ENCODE assay signal across 8 mouse cellular contexts in the genomic region with DNA sequence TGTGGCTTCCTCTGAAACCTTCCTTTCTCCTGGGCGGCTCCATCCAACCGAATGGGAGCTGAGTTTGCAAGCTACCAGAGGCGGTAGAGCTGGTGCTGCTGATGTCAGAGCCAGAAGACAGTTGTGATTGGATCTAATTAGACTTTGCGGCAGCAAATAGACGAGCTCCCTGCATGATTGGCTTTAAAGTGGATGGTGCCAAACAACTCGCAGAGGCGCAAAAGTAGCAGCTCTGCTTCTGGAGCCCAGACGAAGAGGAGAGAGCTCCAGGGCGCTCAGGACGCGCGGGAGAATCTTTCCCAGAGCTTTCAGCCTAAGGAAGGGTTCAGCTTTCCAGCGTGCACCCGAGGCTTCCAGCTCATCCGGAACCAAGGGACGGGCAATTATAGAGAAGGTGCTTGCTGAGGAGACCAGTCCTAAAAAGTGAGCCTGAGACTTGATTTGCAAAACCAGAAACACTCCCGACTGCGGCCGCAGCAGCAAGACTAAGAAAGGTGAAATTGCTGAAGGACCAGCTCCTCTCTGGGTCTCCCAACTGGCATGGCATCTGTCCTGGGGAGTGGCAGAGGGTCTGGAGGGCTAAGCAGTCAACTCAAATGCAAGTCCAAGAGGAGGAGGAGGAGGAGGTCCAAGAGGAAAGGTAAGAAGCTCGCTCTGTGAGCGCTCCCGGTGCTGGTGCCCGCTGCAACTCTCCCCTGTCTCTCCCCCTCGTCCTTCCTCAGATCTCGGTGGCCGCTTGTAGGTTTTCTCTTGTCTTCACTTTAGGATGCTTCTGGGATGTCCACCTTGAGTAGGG. TPM values are rescaled to one million over a fixed set of nuclear protein-coding genes. Genes with fewer than 3 reads are reported as not detected.
DNase-seq lines count a peak whose midpoint lies in the region; ATAC-seq and TF ChIP-seq lines count a peak whose summit lies in the region.

A gene (plus strand): TSS at position 186 of the 796 bp plus-strand sequence.

- no peak for DNase-seq in gastrocnemius, adult 2 months
- no peak for DNase-seq in gastrocnemius, postnatal 14 days
- DNase-seq in Muller cell, postnatal 12 days (ENCODE audit: inconsistent ontology term) = peak; percentile 74
- peak; percentile 91 for DNase-seq in hindbrain, postnatal 0 days (ENCODE audit: low spot score)
- peak; percentile 4 for DNase-seq in liver
- DNase-seq in right cerebral cortex, postnatal 36 days (ENCODE audit: low spot score in 2 of 2) = peak; percentile 59 to 73
- no peak for DNase-seq in spleen, adult 18-20 months

- intact Hi-C loops in gastrocnemius, adult 2 months (cut with DNase I) = no loop called here
- intact Hi-C loops in gastrocnemius, postnatal 14 days (cut with DNase I; ENCODE audit: low total_unique reads) = no loop called here

- H3K9ac ChIP-seq in embryonic facial prominence, embryonic 13.5 days = peak within 1 kb of the TSS; percentile 64
- peak within 1 kb of the TSS; percentile 48 for H3K9ac ChIP-seq in hindbrain, postnatal 0 days (replicated peaks; ENCODE audit: low read length)

- peaks cover 10% of the 10 kb centered on the region; the same call in 1 of the 2 replicates for H3K4me1 ChIP-seq in embryonic facial prominence, embryonic 13.5 days
- no peaks in the 10 kb centered on the region for H3K4me1 ChIP-seq in hindbrain, postnatal 0 days (ENCODE audit: insufficient read depth, low read length)

- H3K27ac ChIP-seq in gastrocnemius, adult 2 months = no peak within 1 kb of the TSS
- no peak within 1 kb of the TSS for H3K27ac ChIP-seq in embryonic facial prominence, embryonic 13.5 days
- H3K27ac ChIP-seq in hindbrain, postnatal 0 days = peak within 1 kb of the TSS; percentile 56; the same call in 1 of the 2 replicates

- H3K9me3 ChIP-seq in embryonic facial prominence, embryonic 13.5 days = no peaks in the 10 kb centered on the region
- H3K9me3 ChIP-seq in hindbrain, postnatal 0 days (ENCODE audit: low read length) = no peaks in the 10 kb centered on the region

- H3K36me3 ChIP-seq in embryonic facial prominence, embryonic 13.5 days = no peaks in the 10 kb centered on the region
- H3K36me3 ChIP-seq in hindbrain, postnatal 0 days (ENCODE audit: insufficient read depth, low read length) = no peaks in the 10 kb centered on the region

- ATAC-seq in embryonic facial prominence, embryonic 13.5 days (ENCODE audit: insufficient number of reproducible peaks, insufficient read depth, low FRiP score, low TSS enrichment, low read depth) = peak; percentile 75
- ATAC-seq in hindbrain, postnatal 0 days = peak; percentile 92

- peak within 1 kb of the TSS; percentile 28; the same call in 1 of the 2 replicates for H3K4me3 ChIP-seq in gastrocnemius, adult 2 months
- H3K4me3 ChIP-seq in embryonic facial prominence, embryonic 13.5 days = peak within 1 kb of the TSS; percentile 45
- H3K4me3 ChIP-seq in hindbrain, postnatal 0 days (ENCODE audit: low read length) = peak within 1 kb of the TSS; percentile 52

- peaks cover 25% of the 10 kb centered on the region for H3K27me3 ChIP-seq in embryonic facial prominence, embryonic 13.5 days
- no peaks in the 10 kb centered on the region for H3K27me3 ChIP-seq in hindbrain, postnatal 0 days (ENCODE audit: insufficient read depth, low read length)

- TF ChIP-seq CTCF in gastrocnemius, adult 2 months (IDR thresholded peaks at IDR 0.05) = no peak
- TF ChIP-seq CTCF in hindbrain, postnatal 0 days (IDR thresholded peaks at IDR 0.05; ENCODE audit: low read depth) = no peak

- peak within 1 kb of the TSS; percentile 81 for H3K4me2 ChIP-seq in embryonic facial prominence, embryonic 13.5 days
- peak within 1 kb of the TSS; percentile 83 for H3K4me2 ChIP-seq in hindbrain, postnatal 0 days (ENCODE audit: low read depth, low read length)

- under 1% methylated on average over 26 of the region's 26 CpGs for WGBS in embryonic facial prominence, embryonic 13.5 days
- WGBS in hindbrain, postnatal 0 days = 0% methylated on average over 26 of the region's 26 CpGs

RNA-seq across cellular contexts. Expression of the gene that starts here (rescaled TPM):
- total RNA-seq in gastrocnemius, adult 2 months (2021) = not detected
- under 1 TPM; 0.06 to 0.07 TPM for total RNA-seq in gastrocnemius, postnatal 14 days (2021)
- 1.8 and 2.3 TPM in 2 replicates for polyA plus RNA-seq in embryonic facial prominence, embryonic 13.5 days (2015; fragmentation: Nextera tagmentation; extraction: Ambion mirVana)
- total RNA-seq in hindbrain, postnatal 0 days (2014; rRNA removed) = 28.8 and 33.8 TPM in 2 replicates
- polyA plus RNA-seq in hindbrain, postnatal 0 days (2015; fragmentation: Nextera tagmentation; extraction: Ambion mirVana) = 13.5 and 14.7 TPM in 2 replicates

Comparison
In these comparisons a context has a peak if more than half of its experiments do, and no peak if none do; other contexts are left out.
1. RNA of the gene that starts here (total RNA-seq): 28.8 to 33.8 TPM in hindbrain, postnatal 0 days; 0.06 to 0.07 TPM in gastrocnemius, postnatal 14 days and not detected in gastrocnemius, adult 2 months; every median in the first group is over 10 times any median in the second.
2. DNase-seq: peak in Muller cell, postnatal 12 days (single experiment), hindbrain, postnatal 0 days (single experiment), liver (single experiment) and right cerebral cortex, postnatal 36 days (2 of 2); none in gastrocnemius, adult 2 months (single experiment), gastrocnemius, postnatal 14 days (single experiment) and spleen, adult 18-20 months (0 of 2).
3. Peak in every context shown above with its lines, with median percentiles within 50 percentile points of each other: H3K4me3 ChIP-seq.